Mouse (Mus musculus) 3T3-L1 (cell line): ENCODE results near the gene Tctex1d4.

Experiments used
- DNase-seq: peaks from one replicate; pipeline ENCODE4 v3.0.0-alpha.2; 2015; ENCODE audit warnings: low read depth, low spot score

Gene Tctex1d4

DNA sequence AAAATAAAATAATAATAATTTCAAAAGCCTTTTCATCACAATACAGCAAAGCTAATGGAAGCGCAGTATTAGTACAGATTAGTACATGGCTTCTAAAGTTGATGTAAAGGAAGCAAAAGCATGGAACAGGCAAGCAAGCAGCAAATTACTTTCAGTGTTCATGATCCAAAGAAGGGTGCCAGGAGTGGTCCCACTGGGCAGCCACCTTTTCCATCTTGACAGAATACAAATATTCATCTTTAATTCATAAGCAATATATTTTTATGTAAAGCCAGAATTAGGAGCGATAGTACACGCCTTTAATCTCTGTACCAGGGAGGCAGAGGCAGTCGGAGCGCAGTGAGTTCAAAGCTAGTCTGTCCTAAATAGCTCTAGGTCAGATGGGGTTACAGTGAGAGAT lies 7.0 kb upstream of the Tctex1d4 start:
- no peak for DNase-seq

- no peak for DNase-seq
Measured at GRCm38 (mm10) chr4:117120052-117120444, 6.5 kb upstream of the Tctex1d4 start.

GRCm38 (mm10) chr4:117120445-117121414 lies 5.9 kb upstream of the Tctex1d4 start:
- DNase-seq: peak; percentile 100

DNA sequence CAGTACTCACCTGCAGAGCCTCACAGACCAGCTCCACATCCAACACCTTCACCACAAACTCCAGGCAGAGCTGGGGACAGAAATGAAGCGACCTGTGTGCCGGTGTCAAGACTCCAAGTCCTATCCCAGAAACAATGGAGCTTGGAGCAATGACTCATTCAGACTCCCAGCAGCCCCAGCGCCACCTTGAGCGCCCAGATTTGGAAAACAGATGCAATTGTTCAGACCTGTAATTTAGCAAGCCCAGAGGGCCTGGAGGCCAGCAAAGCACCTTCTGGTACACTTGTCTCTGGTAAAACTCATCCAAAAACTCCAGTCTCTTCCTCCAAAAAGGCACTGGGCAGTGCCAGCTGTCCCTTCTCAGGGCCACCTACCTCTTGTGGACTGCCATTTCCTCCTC lies 4.4 kb upstream of the Tctex1d4 start:
- DNase-seq: no peak

DNA sequence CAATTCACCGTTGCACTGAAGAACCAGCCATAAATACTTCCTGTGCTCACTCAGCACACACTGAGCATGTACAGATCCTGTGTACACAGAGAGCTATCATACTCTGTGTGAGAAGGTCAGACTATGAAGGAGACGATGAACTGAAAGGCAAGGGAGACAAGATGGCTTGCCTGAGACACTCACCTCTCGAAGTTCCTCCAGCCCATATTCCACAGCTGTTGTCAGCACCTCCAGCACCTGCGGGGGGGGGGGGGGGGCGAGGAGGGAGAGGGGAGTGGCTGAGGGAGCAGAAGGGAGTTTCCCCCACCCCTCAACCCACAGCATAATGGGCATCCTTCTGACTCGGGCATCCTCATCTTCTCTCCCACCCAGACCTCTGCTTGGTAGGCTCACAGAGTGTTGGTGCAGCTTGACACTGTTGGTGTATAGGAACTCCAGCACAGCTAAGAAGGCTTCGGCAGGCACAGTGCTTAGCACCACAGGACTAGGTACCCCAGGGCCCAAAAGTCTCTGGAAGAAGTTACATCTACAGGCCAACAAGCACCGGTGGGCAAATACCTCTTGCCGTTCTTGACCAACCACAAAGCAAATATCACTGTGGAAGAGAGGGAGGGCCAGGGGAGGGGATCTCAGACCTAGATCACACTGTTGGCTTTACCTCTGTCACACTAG lies 2.9 kb upstream of the Tctex1d4 start:
- DNase-seq: no peak

- DNase-seq: no peak
Measured at GRCm38 (mm10) chr4:117124218-117124517, 2.4 kb upstream of the Tctex1d4 start.

DNA sequence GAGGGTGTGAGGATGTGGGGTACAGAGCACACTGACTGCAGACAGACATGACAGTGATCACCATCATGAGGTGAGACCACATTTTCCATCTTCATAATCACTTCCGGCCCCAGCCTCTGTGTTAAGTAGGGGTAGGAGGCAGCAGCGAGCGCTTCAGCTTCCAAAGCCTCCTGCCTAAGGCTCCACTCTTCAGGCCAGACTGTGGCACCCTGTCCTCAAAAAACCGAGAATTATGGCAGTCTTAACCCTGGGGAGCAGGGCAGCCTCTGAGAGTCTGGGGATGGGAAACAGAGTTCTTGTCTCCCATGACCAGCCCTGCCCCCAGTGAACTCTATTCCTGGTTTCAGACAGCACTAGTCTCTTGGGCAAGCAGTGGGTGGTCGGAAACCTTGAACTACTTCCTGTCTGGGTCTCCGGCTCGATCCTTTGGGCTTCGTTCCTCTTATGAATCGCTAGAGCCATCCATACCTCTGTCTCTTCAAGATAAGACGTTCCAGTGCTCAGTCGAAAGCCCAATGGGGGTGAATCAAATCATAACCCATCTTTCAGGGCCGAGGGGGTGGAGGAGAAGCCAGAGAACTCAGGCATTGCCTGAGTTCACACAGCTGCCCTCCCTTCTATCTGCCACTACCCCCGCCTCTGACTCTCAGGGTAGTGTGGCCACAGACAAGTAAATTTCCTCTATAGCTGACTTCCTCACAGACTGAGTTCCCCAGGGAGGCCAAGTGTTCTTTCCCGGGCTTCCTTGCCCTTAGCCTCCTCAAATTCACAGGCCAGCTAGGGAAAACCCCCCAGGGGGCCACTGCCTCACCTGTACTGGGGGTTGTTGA lies 1.9 kb upstream of the Tctex1d4 start:
- DNase-seq: peak; percentile 61

DNA sequence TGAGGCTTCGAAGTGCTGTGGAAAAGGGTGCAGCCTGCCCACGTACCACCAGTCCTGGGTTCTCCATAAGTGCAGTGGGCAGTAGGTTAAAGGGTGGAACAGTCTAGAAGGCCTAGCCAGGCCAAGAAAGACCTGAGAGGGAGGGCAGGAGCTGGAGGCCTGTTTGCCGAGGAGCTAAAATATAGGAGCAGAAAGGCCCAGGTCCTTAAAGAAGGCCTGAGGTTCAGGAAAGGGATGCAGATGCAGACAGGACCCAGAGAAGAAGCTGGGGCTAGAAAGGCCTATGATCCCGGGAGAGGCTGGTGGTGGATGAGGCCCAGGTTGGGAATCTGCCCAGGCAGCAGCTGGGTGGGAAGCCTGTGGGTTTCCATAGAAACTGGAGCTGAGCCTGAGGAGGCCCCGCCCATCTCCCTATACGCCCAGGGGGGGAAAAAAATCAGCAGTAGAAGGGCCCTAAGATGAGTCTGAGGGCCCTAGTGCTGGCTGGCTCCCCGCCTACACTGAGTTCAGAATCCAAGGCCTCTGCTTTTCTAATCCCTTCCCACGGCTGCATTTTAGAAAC lies 1.2 kb upstream of the Tctex1d4 start, which contains the start of gene Btbd19:
Gene Btbd19, minus strand, starts transcription at position 378 of the 562 bp plus-strand sequence.
- peak; percentile 94 for DNase-seq

GRCm38 (mm10) chr4:117125910-117126674 lies 502 bp upstream of the Tctex1d4 start:
- DNase-seq: peak; percentile 100

- DNase-seq: no peak
Measured at GRCm38 (mm10) chr4:117127991-117128686, 1.5 kb downstream of the Tctex1d4 start.

DNA sequence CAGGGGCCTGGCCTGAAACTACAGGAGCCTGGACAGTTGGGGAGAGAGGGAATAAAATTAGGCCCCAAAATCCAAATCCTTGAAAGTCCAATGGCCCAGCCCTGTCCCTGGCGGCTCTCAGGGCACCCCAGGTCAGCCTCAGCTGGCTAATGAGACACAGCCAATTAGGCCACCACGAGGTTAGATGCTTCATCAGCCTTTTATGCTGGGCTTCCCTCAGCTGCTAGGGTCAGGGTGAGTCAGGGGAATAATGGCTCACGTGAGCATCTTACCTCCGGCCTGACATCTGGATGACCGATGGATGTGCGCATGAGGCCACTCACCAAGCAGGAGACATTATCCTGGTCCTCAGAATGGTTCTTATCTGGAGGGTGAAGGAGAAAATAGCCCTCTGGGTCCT lies 4.2 kb downstream of the Tctex1d4 start:
- DNase-seq: no peak

GRCm38 (mm10) chr4:117131198-117131597 lies 4.6 kb downstream of the Tctex1d4 start:
- no peak for DNase-seq

DNA sequence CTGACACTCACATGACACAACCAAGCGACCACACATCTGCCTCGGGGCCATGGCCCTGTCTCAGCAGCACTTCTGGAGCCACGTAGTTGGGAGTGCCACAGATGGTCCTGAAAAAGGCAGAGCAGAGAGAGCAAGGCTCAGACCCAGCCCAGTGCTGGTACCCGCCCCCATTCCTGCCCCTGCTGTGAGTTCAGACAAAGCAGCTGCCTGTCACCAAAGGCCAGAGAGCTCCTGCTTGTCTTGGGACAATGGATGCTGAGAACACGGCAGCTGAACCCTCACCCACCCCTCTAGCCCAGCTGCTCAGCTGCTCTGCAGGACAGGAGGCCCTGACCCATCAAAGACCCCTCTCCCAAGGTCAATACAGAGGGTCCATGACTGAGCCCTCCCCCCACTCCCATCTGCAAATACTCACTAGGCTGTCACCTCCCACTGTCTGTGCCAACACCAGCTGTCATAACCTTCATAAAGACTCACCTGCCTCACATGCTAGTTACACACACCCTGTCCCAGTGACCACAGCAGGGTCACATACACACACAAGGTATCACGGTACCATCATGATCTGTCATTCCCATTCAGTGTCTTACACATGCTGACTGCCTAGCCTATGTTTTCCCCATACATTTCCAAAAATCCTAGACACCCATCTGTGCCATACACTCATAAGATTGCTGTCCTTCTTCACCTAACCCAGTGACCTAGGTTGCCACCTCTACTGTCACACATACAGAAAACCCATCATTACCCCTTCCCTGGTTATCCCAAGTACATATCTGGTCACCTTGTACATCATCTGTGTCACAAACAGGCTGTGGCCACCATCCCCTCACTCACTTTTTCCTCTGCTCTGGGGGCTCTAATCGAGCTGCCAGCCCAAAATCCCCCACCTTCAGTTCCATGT lies 5.5 kb downstream of the Tctex1d4 start:
- DNase-seq: no peak

DNA sequence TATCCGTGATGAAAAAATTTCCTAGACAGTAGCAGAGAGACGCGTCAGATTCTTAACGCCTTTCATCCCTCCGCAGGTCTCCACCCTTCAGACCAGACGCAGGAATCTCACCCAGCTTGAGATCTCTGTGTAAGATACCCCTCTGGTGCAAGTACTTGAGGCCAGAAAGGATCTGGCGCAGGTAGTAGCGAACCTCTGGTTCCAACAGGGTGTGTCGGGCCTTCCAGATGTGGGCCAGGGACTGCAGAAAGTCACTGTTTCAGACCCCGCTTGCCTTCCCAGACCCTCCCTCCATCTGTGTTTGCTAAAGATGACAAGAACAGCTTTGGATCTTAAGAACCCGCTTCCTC lies 6.2 kb downstream of the Tctex1d4 start:
- no peak for DNase-seq

DNA sequence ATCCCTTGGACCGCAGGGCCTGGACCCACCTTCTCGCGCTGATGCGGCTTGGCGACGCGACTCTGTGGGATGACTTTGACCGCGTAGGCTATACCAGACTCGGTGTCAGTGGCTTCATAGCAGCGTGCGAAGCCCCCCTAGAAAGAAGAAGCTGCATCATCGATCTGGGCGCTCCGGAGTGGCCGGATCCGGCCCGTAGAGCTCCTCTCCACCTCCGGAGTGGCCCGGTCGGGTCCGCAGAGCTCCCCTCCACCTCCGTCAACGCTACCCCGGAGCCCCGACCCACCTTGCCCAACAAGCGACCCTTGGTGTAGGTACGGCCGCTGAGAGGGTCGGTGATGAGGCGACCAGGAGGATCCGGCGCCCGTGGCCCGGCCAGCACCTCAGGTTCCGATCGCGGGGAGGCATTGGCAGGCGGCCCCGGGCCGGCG lies 6.8 kb downstream of the Tctex1d4 start:
- DNase-seq: no peak

GRCm38 (mm10) chr4:117133817-117134600 lies 7.4 kb downstream of the Tctex1d4 start, which contains the start of gene Plk3:
Gene Plk3 (minus strand): TSS chr4:117133963.
- DNase-seq: peak; percentile 94

DNA sequence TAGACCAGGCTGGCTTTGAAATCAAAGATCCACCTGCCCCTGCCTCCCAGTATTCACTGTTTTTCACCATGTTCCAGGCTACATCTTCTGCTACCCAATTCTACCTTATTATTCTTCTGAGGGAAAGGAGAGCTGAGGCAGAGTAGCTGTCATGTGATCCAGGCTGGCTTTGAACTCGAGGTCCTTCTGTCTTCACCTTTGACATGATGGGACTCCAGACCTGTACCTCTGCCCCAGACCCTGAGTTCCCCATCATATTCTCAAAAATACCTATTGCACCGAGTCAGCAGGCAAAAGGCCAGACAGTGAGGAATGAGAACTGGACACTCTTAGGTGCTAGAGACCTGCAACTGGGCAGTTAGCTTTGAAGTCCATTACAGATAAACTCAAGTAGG lies 8.0 kb downstream of the Tctex1d4 start:
- no peak for DNase-seq

DNA sequence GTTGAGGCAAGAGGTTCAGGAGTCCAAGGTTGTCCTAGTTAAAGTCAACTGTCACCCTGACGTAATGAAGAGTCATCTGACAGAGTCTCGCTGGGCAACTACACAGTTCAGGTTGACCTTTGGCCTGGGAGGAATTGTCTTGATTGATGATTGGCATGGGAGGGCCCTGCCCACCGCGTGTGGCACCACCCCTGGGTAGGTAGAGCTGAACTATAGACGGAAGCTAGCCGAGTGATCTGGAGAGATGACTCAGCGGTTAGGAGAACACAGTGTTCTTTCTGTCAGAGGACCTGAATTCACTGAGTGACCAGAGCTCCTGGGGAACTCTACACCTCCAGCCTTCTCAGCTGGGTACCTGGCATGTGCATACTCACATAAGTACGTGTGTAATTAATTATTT lies 9.4 kb downstream of the Tctex1d4 start:
- DNase-seq: no peak
